Mouse (Mus musculus) cerebellum, adult 2 months (tissue): ENCODE results near the gene Sik2. TPM values are rescaled to one million over a fixed set of nuclear protein-coding genes. Genes with fewer than 3 reads are reported as not detected.

Experiments used
- DNase-seq, 2 experiments: peaks; one replicate each; pipeline ENCODE4 v3.0.0; 2021
- H3K27ac ChIP-seq: fragments of 200-500 bp; 2 replicates; pipeline ENCODE4 v1.5.1; 2012; ENCODE audit warnings: low read length, control low read depth, inconsistent platforms; ENCODE audit not compliant: insufficient read depth
- H3K27me3 ChIP-seq: fragments of 200-500 bp; 2 replicates; pipeline ENCODE4 v1.6.1; 2012; ENCODE audit warnings: inconsistent platforms, mild to moderate bottlenecking, low read length, moderate library complexity; ENCODE audit not compliant: control insufficient read depth, insufficient read depth
- H3K4me1 ChIP-seq: fragments of 200-500 bp; 2 replicates; pipeline ENCODE4 v1.6.1; 2011; ENCODE audit warnings: low read length; ENCODE audit not compliant: control insufficient read depth, insufficient read depth
- H3K4me3 ChIP-seq: fragments of 200-500 bp; replicated peaks from 2 replicates; pipeline ENCODE3; 2011; ENCODE audit warnings: mild to moderate bottlenecking, low read depth, low read length, control low read depth; ENCODE audit not compliant: insufficient read depth
- CTCF ChIP-seq: fragments of 200-500 bp; IDR thresholded peaks from 2 replicates; pipeline ENCODE4 v1.5.1; 2011; ENCODE audit warnings: low read depth, mild to moderate bottlenecking, control low read depth, low read length, moderate library complexity, borderline replicate concordance; ENCODE audit not compliant: insufficient read depth
- POLR2A ChIP-seq: fragments of 200-500 bp; IDR thresholded peaks from 2 replicates; pipeline ENCODE4 v1.6.1; 2011; ENCODE audit warnings: low read length, control low read depth, borderline replicate concordance; ENCODE audit not compliant: insufficient read depth
- WGBS: fragments of 180-500 bp; shearing (Covaris S2); methylation state at CpG from one replicate; pipeline ENCODE4 v1.1.7; 2018; 5-methylcytosine and 5-hydroxymethylcytosine counted together
- polyA plus RNA-seq: library from polyadenylated mRNA; depleted of rRNA; stranded (reverse); fragments of >200 nt; gene quantifications from 2 replicates; pipeline ENCODE4 v1.2.3, GENCODE M21; 2012

Gene Sik2
- polyA plus RNA-seq, 1 experiment, result 23.6 TPM

DNA sequence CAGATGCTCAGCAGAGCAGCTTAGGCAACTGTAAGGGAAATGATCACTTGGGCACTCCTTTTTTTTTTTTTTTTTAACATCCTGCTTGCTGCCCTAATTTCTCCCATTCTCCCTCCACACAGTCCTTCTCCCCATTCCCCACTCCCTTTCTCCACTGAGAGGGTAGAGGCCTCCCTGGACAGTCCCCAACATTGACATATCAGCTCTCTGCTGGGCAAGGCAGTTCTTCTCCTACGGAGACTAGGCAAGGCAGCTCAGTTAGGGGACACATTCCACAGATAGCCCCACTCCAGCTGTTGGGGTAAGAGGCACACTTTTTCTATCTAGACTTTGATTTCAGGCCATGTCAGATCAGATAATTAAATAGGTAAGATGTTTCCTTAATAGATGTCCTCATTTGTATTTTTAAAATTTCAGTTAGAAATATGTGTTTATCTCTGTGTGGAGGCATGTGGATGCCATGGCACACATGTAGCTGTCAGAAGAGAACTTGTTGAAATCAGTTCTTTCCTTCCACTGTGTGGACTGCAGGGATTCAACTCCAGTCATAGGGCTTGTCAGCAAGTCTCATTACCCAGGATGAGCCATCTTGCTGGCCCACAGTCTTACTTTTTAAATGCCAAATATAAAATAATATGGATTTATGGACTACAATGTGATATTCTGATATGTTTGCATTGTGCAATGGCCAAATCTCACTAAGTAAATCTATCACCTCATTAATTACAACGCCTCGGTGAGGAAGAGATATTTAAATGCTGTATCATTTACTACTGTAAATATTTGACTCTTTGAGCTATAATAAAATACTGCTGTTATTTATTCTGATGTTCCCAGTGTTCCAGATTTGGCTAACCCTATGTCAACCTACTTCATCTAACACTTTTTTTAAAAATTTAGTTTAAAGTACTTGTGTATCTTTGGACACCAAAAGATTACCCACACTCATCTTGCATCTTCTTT is 87.7 kb downstream of the Sik2 start:
- no peak for DNase-seq
- Histone ChIP-seq H3K27me3 (no peaks in the 10 kb centered on the region), H3K27ac (no peak overlapping the region), H3K4me3 (no peak overlapping the region), H3K4me1 (no peaks in the 10 kb centered on the region)
- WGBS, result 90% methylated on average over 3 of the region's 3 CpGs
- TF ChIP-seq CTCF, result no peak
- no peak for TF ChIP-seq POLR2A

DNA sequence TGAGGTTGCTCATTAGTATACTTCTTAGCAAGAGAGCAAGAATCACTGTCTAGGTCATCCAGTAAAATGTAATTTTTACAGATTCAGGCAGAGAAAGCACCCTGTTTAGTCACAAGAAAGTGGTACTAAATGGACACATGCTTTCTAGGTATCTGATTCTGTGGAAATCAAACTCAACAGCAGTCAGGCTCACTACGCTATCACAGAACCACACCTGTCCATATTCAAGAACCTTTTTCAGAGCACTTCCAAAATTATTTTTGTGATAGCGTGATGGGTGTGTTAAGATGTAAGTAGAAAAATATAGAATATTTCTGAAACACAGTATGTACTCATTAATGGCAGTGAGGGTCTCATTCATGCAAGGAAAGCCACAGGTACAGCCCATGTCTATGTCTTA is 89.3 kb downstream of the Sik2 start:
- Histone ChIP-seq H3K4me1 (no peaks in the 10 kb centered on the region), H3K27me3 (no peaks in the 10 kb centered on the region), H3K27ac (no peak overlapping the region), H3K4me3 (no peak overlapping the region)
- DNase-seq, result no peak
- no peak for TF ChIP-seq POLR2A
- no peak for TF ChIP-seq CTCF
- WGBS, result 96% methylated on average over 2 of the region's 2 CpGs

DNA sequence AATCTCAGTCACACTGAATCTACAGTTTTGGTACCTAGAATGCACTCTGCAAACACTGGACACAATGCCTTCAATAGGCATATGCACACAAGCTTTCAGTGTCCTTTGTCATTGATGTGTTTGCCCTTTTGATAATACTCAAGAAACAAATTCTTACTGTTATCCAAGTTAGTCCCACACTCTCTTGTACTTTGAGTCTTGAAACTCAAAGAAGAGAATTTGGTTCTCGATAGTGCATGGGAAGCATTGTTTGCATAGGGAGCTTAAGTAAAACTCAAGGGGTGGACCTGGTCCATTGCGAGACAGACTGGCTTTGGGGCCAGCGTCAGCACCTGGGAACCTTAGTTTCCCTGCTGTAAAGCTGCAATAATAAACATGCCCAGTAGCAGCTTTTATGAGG is 90.7 kb downstream of the Sik2 start:
- no peak overlapping the region for H3K27ac ChIP-seq
- H3K4me3 ChIP-seq, result no peak overlapping the region
- no peaks in the 10 kb centered on the region for H3K4me1 ChIP-seq
- no peak for TF ChIP-seq CTCF
- no peak for TF ChIP-seq POLR2A
- DNase-seq, result no peak
- 94% methylated on average over 3 of the region's 3 CpGs for WGBS
- no peaks in the 10 kb centered on the region for H3K27me3 ChIP-seq

DNA sequence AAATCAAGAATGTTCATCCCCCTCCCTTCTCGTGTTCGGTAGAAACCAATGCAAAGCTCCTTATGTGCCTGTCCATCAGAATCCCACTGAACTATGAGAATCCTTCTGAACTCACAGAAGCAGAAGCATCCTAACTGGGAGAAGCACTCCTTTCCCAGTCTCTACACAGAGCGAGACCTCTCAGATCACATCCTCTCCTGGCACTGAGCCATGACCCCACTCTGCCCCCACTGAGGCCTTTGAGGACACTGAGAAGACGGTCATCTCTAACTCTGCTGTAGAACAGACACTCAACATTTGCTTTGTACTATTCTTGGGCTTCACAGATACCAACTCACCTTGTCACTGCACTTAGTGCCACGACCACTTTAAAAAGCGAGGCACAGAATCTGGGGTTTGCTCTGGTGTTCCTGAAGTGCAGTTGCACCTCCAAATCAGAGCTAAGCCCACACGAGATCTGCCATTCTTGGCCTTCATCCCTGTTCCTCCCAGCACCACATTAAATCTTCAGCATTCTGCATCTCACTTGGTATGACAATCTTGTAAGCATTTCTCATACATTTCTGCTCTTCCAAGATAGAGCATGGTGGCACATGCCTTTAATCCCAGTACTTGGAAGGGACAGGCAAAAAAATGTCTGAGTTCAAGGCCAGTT is 96.9 kb downstream of the Sik2 start:
- H3K4me3 ChIP-seq, result no peak overlapping the region
- WGBS, result 79% methylated on average over 7 of the region's 7 CpGs
- DNase-seq, result no peak
- H3K4me1 ChIP-seq, result no peaks in the 10 kb centered on the region
- H3K27ac ChIP-seq, result no peak overlapping the region
- no peaks in the 10 kb centered on the region for H3K27me3 ChIP-seq
- TF ChIP-seq CTCF, result no peak
- no peak for TF ChIP-seq POLR2A

DNA sequence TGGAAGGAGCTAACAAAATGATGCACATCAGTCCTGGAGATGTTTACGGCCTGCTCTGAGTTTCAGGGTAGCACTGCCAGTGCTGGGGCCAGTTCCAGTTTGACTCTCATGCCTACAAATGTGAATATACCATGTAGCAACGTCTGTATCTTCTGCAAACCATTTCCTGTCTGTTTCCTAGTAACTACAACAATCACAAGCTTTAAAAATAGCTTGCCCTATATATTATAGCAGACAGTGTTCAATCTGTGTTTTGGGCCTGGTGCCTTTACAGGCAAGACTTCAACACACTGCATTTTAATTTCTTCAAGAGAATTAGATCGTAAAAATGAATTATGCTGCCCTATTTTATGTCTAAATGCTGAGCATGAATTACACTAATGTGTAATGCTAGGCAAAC is 103.6 kb downstream of the Sik2 start:
- H3K27ac ChIP-seq, result no peak overlapping the region
- 69% methylated on average over 3 of the region's 3 CpGs for WGBS
- no peak for DNase-seq

DNA sequence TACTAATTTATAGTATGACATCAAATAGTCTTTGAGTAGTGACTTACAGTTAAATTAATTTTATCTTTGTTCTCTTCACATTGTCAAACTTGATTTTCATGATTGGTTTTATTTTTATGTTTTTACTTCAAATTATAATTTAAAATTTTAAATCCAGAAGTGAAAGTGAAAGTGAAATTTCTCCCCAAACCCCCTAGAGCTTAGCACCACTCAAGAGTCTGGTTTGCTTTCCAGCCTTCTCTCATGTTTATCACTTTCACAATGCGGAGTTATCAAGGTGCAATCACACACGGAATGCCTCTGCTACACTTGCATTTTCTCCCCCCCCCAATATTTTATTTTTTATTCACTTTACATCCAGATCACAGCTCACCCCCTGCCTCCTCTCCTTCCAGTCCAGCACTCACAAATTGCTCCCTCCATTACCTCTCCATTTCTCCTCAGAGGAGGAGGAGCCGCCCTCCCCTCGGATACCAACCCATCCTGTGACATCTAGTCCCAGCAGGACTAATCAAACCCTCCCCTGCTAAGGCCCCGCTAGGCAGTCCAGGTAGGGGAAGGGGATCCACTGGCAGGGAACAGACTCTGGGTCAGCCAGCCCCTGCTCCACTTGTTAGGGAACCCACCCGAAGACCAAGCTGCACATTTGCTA is 104.6 kb downstream of the Sik2 start:
- H3K27me3 ChIP-seq, result no peaks in the 10 kb centered on the region
- TF ChIP-seq POLR2A (no peak), CTCF (no peak)
- H3K4me3 ChIP-seq, result no peak overlapping the region
- no peak for DNase-seq
- WGBS, result 77% methylated on average over 6 of the region's 6 CpGs
- H3K4me1 ChIP-seq, result no peaks in the 10 kb centered on the region
- no peak overlapping the region for H3K27ac ChIP-seq

More for the DNA sequence above, 103.6 kb downstream of the Sik2 start:
- Histone ChIP-seq H3K27me3 (no peaks in the 10 kb centered on the region), H3K4me3 (no peak overlapping the region), H3K4me1 (no peaks in the 10 kb centered on the region)
- TF ChIP-seq POLR2A (no peak), CTCF (no peak)

DNA sequence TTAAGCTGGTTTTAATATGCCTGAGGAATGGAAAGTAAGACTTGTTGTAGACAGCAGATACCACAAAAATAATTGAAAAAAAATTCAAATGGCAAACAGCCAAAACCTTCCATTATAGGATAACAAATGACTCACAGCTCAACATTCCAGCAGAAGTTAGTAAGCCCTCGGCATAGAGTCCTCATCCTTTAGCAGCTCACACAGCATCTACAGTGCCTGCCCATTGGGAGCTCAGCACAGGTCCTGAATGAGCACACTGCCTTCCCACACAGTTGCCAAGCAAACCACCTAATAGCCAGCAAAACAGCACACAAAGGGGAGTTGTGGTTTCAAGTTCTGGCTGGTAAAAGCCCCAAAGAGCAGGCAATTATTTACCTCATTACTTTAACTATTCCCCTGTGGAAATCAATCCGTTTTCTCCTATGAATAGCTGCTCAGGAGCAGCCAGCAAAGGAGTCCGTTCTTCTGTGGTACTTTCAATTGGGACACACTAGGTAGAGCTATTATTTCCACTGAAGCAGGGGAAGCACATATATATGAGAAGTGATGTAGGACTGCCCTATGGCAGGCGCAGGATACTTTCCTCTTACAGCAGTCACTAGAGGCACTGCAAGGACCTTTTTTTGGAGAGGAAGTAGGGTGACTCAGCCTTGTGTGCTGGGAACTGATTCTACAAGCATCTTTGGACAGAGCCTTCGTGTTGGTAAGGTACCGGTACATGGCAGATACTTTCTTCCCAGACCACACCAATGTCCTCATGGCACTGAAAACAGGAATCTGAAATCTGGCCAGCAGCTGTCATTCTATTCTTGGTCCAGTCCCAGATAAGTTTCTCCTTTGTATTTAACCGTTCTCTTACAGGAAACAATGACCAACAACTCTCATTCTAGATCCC is 108.6 kb downstream of the Sik2 start:
- Histone ChIP-seq H3K27ac (no peak overlapping the region), H3K4me3 (no peak overlapping the region), H3K4me1 (no peaks in the 10 kb centered on the region), H3K27me3 (no peaks in the 10 kb centered on the region)
- WGBS, result 57% methylated on average over 7 of the region's 7 CpGs
- TF ChIP-seq POLR2A (no peak), CTCF (no peak)
- DNase-seq, result no peak
